Mouse (Mus musculus) cerebellum, postnatal 25 days (tissue): Measurements from ENCODE around the gene Tenm4.

Source experiments
- DNase-seq, 2 experiments: peaks; one replicate each; pipeline ENCODE4 v3.0.0; 2021; ENCODE audit warnings: mixed read lengths in 2 of 2

Gene Tenm4

DNA sequence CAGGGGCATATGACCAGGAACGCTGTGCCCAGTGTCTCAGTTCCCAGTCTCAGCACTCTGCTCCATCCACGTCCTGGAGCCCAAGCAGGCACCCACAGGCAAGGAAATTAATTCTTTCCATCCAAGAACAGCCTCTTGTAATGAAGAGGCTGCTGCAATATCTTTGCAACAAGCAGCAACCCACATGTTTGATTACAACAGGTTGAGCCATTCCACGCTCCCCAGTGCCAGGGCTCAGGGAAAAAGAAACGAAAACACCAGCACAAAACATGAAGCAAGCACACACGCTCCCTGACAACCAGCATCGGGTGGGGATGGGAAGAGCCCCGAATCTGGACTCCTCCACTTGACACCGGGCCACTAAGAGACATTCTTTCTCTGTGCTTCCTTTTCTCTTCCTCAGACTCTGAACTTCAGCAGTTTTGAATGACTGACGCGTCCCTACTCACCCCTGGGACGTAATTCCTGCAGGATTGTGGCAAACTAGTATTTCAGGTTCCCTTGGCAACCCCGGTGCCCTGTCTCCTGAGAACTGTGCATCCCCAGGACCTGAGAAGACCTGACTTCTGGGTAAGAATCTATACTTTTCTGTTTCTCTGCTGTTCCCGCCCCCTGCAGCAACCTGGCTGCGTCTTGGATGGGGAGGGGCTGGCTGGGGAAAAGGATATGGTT is at the start of gene Tenm4:
TSS of gene Tenm4 (plus strand) at position 323 of the 672 bp plus-strand sequence.
- DNase-seq = no peak

DNA sequence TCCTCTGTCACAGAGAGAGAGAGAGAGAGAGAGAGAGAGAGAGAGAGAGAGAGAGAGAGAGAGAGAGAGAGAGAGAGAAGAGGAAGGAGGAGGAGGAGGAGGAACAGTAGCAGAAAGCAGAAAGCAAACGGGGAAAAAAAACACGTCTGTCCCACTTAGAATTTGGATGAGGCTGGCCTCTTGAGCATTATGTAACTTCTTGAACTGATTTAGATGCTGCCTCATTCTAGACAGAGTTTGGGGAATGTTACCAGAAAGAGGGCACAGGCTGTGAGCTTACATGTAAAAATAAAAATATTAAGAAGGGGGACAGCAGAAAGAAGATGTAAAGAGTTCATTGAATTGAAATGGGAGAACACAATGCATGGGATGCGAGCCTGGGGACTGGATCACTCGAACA is 40.3 kb upstream of the Tenm4 start:
- no peak for DNase-seq

- no peak for DNase-seq
These were observed 39.9 kb upstream of the Tenm4 start for GRCm38 (mm10) chr7:96131175-96131574.

GRCm38 (mm10) chr7:96136497-96136961 is 34.5 kb upstream of the Tenm4 start:
- DNase-seq = peak; percentile 11 to 34

- no peak for DNase-seq
These were observed 29.2 kb upstream of the Tenm4 start for GRCm38 (mm10) chr7:96141876-96142275.

GRCm38 (mm10) chr7:96142973-96143596 is 28.0 kb upstream of the Tenm4 start:
- peak; percentile 79 to 85 for DNase-seq

DNA sequence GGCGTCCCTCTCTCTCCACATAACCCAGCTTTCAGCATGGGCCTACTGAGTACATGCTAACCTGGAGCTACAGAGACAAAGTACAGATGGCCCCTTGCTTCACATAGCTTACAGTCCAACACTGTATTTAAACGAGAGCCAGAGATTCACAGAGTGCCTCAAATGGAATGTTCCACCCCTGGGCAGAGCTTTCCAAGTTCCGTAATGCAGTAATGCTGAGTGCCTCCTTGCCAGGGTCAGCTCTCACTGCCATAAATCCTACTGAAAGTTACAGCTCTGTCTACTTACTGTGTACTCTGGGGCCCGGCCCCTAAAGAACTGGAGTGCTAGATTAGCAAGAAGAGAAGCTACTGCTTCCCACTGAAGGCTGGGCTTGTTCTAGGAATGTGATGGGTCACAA is 23.6 kb upstream of the Tenm4 start:
- no peak for DNase-seq

DNA sequence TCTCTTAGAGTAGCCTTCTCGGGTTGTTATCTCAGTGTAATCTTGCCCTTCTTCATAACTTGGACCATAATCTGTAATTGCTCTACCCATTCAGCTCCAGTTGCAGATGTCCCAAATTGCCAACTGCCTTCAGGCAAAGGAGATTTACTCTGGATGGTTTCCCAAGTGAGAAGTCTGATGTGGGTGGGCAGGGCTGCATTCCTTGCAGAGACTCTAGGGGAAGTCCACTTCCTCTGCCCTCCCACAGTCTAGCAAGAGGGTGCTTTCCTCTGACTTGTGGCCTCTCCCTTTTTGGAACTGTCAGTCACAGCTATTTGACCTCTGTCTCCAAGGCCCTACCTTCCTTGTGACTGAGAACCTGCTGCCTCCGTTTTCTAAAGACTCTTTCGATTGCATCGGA is 22.9 kb upstream of the Tenm4 start:
- DNase-seq = no peak

DNA sequence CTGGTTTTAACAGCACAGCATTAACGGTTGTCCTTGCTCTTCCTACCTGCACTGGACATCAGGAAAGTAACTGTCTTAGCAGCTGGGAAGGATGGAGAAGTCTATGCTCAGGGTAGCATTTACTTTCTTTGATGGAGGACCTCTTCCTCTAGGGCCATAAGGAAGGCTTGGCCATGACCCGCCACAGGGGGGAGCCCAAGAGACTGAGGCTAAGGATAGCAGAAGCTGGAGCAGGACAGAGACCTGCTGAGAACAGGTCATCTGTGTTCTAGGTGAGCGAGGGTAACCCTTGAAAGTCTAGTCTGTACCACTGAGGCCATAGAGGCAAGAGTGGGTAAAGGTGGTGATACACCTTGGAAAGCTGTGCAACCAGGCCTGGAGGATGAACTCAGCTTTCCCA is 19.8 kb upstream of the Tenm4 start:
- DNase-seq = peak; percentile 30 to 65

GRCm38 (mm10) chr7:96151961-96152360 is 19.1 kb upstream of the Tenm4 start:
- DNase-seq = no peak

GRCm38 (mm10) chr7:96152431-96152830 is 18.6 kb upstream of the Tenm4 start:
- DNase-seq = no peak

DNA sequence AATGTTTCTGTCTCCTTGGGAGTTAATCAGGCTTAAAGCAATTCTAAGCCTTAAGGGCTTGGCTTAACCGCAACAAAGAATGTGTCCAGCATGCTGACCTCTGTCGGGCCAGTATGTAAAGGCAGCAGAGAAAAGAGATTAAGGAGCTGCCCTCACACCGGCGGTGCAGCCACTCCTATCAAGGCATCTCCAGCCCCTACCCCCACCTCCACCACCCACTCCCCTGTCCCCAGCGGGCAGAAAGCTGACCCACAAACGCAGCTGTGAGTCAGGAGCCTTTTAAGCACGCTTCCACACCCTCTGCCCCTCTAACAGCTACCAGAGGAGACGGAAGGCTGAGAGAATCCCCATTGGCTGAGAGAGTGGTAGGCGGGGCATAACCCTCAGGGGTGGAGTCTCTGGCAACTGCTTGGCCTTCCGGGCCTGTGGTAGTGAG is 18.1 kb upstream of the Tenm4 start:
- peak; percentile 9 to 18 for DNase-seq

DNA sequence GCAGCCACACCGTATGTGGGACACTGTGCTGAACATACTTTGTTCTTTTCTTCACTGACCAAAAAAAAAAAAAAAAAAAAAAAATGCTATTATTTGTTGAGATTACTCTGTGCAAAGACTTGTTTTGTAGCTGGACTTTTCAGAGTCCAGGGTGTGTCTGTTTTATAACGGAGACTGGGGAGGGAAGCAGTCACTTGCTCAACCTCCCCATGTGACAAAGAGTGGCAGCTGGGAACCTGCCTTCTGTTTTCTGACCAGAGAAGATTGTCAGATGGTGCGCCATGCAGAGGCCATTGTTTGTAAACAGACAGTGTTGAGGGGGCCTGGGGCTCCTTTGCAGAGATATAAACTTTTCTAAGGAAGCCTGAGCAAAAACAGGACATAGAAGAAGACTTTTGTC is 17.0 kb upstream of the Tenm4 start:
- DNase-seq = no peak

GRCm38 (mm10) chr7:96156481-96157255 is 14.4 kb upstream of the Tenm4 start:
- no peak for DNase-seq

DNA sequence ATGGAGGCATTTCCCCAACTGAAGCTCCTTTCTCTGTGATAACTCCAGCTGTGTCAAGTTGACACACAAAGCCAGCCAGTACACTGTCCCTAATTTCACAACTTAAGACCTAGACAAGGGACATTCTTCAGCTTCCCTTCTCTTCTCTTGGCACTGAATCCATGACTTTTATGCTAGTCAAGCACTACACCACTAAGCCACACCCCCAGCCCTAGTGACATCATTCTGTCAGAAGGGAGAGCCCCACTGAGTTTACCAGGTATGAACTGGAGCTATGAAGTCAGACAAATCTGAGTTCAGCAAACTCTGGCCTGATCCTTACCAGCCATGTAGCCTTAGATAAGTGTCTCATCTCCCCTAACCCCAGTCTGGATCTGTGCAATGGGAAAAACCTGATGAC is 6.9 kb upstream of the Tenm4 start:
- no peak for DNase-seq

DNA sequence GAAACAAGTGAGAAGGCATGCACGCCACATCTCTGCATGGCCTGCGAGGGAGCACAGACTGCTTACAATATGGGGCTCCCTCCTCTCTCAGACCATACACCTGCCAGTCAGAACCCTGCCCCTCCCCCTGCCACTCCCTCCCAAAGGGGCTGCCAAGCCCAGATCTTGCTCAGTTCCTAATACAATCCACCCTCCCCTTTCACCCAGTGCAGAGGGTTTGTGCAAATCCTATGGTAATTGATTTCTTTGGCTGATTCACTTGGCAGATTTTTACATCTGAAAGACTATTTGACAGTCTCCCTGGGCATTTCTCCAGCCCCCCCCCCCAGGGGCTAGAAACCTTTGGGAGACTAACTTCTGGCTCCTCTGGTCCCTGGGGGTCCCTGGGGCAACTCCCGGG is 2.1 kb upstream of the Tenm4 start:
- DNase-seq = peak in 1 of 2 experiments; percentile 6

DNA sequence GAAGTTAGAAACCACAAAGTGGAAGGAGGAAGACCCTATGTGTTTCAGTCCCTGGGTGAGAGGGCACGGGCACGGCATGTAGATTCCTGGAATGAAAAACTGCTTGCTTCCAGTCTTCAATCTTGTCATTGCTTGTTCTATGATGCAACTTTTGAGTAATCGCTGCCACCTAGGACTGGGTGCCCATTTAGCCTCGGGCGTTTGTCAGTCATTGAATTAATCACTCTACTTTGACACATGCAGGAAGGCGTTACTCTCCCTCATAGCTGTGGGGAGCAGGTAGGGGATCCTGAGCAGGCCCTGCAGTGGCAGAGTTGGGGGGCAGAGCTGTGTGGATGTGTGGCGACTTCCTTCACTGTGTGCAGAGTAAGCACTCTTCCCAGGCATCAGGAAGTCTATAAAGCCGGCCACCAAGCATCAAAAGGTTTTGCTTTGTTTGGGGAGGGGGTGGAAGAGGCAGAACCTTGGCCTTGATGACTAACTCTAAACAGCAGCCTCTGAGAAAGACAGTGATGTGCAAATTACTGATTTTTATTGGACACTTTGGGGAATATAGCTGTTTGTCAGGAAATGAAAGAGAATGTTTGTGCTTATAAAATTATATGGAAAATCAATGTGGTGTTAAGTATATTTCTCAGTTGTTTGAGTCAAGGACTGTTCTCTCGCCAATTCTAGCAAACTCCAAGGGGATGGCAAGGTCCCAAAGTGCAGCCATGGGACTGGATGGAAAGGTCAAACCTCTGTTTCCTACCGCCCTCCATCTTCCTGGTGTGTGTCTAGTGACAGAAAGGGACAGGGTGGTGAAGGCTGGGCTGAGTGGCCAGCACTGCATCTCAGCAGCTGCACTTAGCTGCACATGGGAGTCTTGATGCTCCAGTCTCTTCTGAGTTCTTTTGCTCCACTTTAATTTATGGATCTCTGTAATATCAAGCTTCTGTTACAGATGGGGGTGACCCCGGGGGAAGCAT is 834 bp downstream of the Tenm4 start:
- DNase-seq = no peak

- DNase-seq = no peak
These were observed 5.7 kb downstream of the Tenm4 start for GRCm38 (mm10) chr7:96176781-96177180.

DNA sequence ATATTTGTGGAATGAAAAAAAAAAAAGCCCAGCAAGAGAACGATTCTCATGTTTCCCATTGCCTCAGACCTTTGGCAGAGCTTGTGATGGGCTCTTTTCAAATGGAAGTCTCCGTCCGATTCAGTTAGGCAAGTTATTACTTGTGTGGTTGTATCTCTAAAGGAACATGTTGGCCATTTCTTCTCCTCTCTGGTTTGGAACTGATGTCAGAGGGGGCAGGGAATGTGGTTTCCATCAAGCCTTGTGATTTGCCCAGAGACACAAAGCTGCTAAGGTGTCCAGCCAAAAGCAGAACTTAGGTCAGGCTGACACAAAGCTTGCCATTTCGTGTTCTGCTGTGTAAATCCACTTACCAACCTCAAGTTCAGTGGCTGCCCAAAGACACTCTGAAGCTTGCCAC is 10.7 kb downstream of the Tenm4 start:
- DNase-seq = no peak

- no peak for DNase-seq
These were observed 12.1 kb downstream of the Tenm4 start for GRCm38 (mm10) chr7:96183195-96183594.

DNA sequence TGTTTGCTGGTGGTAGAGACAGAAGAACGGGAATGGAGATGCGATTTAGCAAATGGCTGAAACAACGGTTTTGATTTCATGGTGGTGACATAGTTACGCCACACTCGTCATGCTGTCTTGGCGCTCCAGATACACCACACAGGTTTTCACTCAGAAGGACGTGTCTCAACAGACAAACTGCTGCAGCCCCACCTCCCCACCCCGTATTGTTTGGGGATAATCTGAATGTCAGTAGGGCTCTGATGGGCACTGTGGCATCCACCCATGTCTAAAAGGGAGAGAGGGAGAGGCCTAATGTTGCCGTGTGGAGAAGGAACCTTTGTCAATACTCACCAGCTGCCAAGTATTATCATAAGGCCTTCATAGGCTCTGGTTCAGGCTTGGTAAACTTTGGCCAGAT is 14.4 kb downstream of the Tenm4 start:
- DNase-seq = no peak

DNA sequence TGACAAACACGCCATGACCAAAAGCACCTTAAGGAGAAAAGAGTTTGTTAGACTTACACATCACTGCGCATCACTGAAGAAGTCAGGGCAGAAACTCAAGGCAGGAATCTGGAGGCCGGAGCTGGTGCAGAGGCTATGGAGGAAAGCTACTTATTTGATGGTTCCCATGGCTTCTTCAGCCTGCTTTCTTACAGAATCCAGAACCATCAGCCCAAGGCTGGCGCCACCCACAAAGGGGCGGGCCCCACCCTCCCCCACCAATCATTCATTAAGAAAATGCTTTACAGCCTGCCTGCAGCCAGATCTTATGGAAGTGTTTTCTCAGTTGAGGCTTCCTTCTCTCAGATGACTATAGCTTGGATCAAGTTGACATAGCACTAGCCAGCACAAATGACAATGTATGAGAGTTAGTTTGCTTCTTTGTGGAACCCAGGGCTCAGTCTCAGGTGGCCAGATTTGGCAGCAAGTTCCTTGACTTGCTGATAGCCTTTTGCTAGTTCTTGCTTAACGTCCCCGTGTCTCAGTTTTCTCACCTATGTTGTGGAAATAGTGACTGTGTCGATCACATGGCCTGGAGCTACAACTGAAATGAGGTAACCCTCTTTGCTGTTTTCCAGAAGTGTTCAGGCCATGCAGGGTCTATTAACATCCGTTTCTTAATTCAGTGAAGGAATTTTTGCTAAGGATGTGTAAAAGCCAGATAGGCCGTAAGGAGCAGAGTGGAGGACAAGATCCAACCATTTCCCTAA is 32.9 kb downstream of the Tenm4 start:
- DNase-seq = no peak
